Mouse (Mus musculus): ENCODE results near the gene Gm10778.
"Not testable (repeated sequence)": the region's sequence is repeated elsewhere in the genome, so short reads cannot be mapped to it uniquely, and the experiment has no call there.

Gm10778 gene

DNA sequence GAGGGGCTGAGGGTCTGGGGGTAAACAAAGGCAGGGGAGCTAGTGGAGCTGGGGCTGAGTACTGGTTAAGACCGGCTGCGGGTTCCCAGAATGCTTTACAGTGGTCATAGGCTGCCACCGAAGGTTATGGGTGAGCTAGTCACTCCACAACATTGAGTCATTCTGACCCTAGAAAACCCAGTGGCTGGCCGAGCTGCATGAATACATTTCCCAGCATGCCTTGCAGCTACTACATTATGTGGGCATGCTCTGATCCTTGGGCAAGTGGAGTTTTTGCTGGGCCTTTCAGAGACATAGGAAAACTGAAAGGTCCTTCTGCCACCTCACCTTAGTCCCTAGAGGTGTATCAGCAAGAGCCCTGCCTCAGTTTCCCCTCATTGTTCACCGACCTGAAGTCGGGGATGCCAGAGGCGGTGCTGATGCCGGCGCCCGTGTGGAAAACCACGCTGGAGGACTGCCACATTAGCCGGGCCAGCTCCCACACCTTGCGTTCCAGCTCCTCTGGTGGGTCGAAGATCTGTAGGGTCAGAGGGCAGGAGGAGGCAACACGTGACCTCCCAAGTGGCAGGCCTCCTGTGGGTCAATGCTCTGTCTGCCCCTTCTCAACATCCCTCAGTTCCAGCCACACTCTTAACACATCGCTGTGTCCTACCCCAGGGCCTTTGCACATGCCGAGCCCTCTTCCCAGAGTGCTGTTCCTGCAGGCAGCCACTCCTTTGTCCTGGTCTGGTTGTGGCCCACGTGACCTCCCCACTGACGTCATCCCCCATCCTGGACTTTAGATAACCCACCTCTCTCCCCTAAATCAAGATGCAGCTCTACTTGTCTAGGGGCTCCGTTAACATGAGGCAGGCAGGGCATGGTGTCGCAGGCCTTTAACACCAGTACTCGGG, 22.5 kb upstream of the Gm10778 start:
- in situ Hi-C loops (cut with MboI; ENCODE audit: low pct_unique_long_range_greater_than_20kb in 1 of 2, low sequenced_read_pairs in 2 of 2, unreplicated experiment in 1 of 2), result no loop called here

DNA sequence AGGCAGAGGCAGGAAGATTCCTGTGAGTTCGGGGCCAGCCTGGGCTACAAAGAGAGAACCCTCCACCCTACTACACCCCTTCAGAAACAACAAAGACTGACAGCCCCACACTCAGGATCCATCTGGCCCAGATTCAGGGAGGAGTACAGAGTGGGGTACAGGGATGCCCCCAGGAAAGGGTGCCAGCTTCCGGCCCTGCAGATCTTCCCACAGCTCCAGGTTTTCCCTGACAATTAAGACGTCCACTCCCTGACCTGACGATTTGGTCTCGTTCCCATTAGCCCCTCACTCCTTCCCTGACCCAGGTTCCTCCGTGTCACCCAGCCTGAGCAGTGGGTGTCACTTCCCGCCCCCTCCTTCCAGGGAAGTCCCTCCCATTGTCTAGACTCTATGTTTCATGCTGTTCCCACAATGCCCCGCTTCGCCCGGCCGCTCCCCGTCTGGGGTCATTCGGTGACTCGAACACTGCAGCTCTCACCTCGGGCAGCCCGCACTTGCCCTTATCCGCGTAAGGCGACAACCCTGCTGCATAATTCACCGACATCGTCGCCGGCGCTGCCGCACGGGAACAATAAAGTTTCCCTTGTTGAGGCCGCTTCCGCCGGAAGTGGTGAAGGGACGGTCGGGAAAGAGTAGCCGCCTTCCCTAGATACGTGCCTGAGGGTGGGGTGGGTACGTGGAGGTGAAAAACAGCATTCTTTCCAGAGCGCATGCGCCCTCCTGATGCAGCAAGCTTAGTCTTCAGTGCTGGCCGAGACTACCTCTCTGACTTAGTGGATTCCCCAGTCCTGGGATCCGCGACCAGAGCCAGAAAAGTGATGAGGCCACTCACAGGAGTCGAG, 21.6 kb upstream of the Gm10778 start, which contains the start of gene Sirt6:
TSS of gene Sirt6 (minus strand) at position 804 of the 842 bp plus-strand sequence.
- in situ Hi-C loops (cut with MboI; ENCODE audit: low pct_unique_long_range_greater_than_20kb in 1 of 2, low sequenced_read_pairs in 2 of 2, unreplicated experiment in 1 of 2), result no loop called here

DNA sequence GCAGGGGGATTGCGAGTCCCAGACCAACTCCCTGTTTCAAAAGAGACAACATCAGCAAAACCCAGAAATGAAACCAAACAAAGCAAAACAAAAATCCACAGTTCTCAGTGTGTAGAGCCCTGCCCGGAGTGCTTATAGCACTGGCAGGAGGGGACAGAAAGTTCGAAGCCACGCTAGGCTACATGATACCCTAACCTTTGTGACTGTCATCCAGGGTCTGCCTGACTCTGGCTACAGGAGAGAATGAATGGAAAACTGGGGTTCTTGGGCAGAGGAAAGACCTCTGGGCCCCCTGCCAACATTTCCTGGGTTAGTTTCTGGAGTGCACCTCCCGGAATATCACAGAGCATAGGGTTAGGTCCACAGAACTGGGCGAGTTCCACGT, 21.0 kb upstream of the Gm10778 start:
- in situ Hi-C loops (cut with MboI; ENCODE audit: low pct_unique_long_range_greater_than_20kb in 1 of 2, low sequenced_read_pairs in 2 of 2, unreplicated experiment in 1 of 2), result no loop called here

DNA sequence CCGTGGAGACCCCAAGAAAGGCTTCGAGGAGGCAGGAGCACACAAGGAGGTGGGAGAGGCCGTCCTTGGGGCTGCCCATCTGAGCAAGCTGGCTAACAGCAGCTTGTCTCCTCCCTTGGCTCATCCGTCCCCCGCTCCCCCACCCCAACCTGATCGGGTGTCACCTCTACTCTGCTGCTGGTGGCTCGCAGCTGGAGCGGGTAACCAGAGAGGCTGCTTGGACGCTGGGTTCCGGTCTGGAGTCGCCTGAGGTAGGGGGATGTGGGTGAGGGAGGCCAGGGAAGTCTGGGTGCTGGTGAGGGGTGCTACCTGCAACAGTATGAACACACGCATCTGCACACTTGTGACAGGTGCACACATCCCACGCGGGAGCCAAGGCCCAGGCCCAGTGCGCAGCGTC, 20.5 kb upstream of the Gm10778 start, which contains the start of gene Ankrd24:
TSS of gene Ankrd24 (plus strand) at position 151 of the 400 bp plus-strand sequence.
- in situ Hi-C loops (cut with MboI; ENCODE audit: low pct_unique_long_range_greater_than_20kb in 1 of 2, low sequenced_read_pairs in 2 of 2, unreplicated experiment in 1 of 2), result no loop called here

DNA sequence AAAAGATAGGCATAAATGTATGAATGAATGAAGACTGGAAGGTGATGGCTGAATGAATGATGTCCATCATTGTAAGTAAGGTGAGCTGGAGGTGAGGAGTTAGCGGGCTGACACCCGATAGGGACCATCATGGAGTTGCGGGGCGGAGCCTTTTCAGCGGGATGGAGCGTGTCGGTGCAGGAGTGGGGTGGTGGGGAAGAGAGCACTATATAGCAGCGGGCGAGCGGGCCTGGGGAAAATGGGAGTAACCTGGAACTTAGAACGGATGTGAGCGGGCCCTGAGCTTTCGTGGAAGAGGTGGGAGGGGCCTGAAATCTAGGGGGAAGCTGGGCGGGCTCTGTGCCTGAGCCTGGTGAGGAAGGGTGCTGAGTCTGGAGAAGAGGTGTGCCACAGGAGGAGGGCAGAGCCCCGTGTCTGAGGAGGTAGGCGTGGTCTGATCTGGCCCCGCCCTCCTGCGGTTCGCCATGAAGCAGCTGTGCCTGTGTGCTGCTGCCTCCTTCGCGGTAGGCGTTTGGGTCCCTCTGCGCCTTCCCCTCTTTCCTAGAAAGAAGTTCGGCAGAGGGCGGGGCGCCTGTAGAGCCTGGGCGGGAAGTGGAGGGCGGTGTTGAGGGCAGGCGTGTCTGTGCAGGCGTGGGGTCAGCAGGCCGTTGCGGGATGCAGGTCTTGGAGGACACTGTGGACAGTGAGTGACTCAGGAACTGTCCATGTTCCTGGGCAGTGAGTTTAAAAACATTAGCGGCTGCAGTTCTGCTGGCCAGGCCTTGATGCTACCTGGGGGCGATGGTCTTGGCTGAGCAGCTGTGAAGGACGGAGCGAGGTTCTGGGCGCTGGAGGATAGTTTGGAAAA, 15.4 kb upstream of the Gm10778 start:
- in situ Hi-C loops (cut with MboI; ENCODE audit: low pct_unique_long_range_greater_than_20kb in 1 of 2, low sequenced_read_pairs in 2 of 2, unreplicated experiment in 1 of 2), result no loop called here

DNA sequence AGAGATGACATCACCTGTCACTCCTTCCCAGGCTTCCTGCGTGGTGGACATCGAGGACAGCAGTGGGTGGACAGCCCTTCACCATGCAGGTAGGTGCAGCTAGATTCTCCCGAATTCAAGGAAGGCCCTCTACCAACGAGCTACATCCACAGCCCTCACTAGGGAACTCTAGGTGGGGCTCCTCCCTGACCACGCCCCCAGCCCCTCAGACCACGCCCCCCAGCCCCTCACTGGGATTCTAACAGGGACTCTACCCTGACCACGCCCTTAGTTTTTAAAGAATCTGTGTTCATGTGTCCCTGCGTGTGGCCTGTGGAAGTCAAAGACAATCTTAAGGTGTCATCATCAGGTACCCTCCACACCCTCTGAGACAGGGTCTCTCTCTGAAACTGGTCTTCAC, 12.5 kb upstream of the Gm10778 start:
- in situ Hi-C loops (cut with MboI; ENCODE audit: low pct_unique_long_range_greater_than_20kb in 1 of 2, low sequenced_read_pairs in 2 of 2, unreplicated experiment in 1 of 2), result no loop called here

DNA sequence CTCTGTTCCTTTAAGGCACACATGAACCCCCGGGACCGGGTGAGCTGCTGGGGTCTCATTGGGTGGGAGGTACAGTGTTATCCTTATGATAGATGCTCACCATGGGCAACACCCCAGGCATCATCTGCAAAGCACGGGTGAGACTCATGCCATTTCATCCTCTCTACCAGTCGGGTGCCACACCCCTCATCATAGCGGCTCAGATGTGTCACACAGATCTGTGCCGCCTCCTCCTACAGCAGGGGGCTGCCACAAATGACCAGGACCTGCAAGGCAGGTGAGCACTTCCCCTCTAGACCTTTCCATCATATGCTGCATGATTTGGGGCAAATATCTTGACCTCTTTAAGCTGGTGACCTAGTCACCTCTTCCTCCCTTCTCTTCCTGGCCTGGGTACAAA, 10.8 kb upstream of the Gm10778 start:
- in situ Hi-C loops (cut with MboI; ENCODE audit: low pct_unique_long_range_greater_than_20kb in 1 of 2, low sequenced_read_pairs in 2 of 2, unreplicated experiment in 1 of 2), result no loop called here

DNA sequence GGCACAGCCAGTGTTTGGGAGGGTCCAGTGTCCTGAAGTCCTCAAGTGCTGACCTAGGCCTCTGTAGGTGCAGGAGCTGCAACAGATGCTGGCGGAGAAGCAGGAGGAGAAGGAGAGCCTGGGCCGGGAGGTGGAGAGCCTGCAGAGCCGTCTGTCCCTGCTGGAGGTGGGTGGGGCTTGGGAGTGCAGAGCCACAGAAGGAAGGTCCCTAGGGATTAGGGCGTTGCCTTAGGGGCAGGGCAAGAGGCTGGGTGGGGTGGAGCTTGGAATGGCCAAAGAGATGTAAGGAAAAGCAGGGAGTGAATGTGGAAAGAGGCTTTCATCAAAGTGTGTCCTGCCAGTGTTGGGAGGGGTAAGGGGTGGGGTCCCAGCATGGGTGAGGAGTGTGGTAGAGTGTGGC, 8.0 kb upstream of the Gm10778 start:
- in situ Hi-C loops (cut with MboI; ENCODE audit: low pct_unique_long_range_greater_than_20kb in 1 of 2, low sequenced_read_pairs in 2 of 2, unreplicated experiment in 1 of 2), result not testable (repeated sequence)

DNA sequence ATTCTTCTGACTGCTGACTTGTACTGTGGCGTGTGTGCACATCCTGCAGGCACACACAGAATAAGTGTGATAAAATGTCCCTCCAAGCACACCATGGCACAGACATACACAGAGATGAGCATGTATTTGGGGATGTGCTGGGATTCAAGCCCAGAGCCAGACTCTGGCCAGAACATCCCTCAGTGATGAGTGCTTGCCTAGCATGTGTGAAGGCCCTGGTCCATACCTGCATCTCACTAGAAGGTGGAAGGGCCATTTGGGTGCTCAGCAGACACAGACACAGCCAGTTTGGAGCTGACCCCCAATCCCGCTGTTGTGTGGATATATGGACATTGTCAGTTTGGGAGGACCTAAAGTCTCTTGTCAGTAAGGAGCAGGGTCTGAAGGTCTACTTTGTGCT, 7.3 kb upstream of the Gm10778 start:
- in situ Hi-C loops (cut with MboI; ENCODE audit: low pct_unique_long_range_greater_than_20kb in 1 of 2, low sequenced_read_pairs in 2 of 2, unreplicated experiment in 1 of 2), result no loop called here

DNA sequence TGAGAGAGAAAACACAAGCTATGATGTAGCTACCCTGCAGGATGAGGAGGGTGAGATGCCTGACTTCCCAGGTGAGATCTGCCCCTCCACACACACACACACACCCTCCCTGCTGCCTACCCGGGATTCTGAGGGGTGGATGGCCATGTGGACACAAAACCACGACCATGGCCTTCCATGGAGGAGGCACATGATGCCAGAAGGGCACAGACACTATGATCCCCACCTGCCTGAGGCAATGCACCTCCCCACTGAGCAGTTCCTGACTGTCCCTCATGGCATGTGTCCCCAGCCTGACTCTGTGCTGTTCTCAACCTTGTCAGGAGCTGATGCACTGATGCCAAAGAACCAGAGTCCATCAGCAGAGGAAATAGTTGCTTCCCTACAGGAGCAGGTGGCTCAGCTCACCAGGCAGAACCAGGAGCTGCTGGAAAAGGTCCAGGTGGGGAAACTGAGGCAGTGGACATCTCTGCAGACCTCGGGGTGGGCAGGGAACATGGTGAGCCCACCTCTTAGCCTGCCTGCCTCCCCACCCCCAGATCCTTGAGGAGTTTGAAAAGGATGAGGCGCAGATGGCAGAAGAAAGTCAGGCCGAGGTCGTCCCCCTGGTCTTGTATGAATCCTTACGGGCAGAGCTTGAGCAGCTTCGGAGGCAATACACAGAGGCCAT, 6.7 kb upstream of the Gm10778 start:
- in situ Hi-C loops (cut with MboI; ENCODE audit: low pct_unique_long_range_greater_than_20kb in 1 of 2, low sequenced_read_pairs in 2 of 2, unreplicated experiment in 1 of 2), result no loop called here

DNA sequence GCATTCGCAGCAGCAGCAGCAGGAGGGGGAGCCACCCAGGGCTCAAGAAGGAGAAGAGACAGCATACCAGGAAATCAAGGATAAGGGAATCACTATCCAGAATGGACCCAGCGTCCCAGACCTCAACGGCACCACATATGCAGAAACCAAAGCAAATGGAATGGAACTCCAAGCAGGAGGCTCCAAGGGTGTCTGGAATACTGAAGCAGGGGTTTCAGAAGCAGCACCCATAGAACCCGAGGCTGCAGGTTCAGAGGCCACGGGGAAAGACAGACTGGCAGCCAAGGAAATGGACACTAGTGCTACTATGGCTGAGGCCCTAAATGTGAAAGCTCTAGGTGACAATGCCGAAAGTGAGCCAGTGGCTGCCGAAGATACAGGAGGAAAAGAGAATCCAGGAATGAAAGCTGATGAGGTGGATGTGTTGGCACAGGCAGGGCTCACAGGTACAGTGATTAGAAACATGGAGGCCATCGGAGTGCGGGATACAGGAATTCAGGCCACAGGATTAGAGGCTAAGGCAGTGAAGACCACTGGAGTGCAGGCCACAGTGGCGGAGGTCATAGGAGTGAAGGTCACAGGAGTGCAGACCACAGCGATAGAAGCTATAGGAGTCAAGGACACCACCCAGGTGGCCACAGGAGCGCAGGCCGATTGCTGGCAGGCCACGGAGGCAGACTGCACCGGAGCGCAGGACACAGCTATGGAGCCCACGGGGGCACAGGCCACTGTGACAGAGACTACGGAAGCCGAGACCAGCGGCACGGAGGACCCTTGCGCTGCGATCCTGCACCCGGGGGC, 6.0 kb upstream of the Gm10778 start:
- in situ Hi-C loops (cut with MboI; ENCODE audit: low pct_unique_long_range_greater_than_20kb in 1 of 2, low sequenced_read_pairs in 2 of 2, unreplicated experiment in 1 of 2), result no loop called here

DNA sequence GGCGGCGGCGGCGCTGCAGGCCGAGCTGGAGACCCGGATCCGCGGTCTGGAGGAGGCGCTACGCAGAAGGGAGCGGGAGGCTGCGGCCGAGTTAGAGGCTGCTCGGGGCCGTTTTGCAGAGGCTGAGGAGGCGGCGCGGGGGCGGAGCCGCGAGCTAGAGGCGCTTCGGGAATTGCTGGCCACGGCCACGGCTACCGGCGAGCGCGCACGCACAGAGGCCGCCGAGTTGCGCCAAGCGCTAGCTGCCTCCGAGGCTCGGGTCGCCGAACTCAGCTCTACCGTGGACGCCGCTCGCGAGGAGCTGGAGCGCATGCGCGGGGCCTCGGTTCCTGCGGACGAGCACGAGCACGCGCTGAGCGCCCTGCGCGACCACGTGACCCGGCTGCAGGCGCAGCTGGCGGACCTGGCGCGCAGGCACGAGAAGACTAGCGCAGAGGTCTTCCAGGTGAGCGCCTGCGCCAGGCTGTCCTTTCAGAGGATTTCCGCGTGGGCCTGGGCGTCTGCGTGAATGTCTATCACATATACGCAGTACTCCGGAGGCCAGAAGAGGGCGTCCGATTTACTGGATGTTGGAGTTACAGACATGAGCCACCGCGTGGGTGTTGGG, 5.3 kb upstream of the Gm10778 start:
- in situ Hi-C loops (cut with MboI; ENCODE audit: low pct_unique_long_range_greater_than_20kb in 1 of 2, low sequenced_read_pairs in 2 of 2, unreplicated experiment in 1 of 2), result no loop called here

DNA sequence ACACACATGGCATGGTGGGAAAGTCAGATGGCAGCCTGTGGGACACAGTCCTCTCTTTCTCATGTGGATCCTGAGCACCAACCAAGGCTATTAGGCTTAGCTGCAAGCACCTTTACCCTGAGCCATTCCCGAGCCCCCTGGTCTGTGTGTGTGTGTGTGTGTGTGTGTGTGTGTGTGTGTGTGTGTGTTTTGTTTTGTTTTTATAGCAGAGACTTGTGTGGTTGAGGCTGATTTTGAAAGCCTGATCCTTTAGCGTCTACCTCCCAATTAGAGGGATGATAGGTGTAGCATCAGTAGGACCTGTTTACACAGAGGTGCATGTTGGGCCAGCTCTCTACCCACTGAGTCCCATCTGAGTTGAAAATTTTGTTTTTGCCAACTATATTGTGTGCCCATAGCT, 4.7 kb upstream of the Gm10778 start:
- in situ Hi-C loops (cut with MboI; ENCODE audit: low pct_unique_long_range_greater_than_20kb in 1 of 2, low sequenced_read_pairs in 2 of 2, unreplicated experiment in 1 of 2), result no loop called here

DNA sequence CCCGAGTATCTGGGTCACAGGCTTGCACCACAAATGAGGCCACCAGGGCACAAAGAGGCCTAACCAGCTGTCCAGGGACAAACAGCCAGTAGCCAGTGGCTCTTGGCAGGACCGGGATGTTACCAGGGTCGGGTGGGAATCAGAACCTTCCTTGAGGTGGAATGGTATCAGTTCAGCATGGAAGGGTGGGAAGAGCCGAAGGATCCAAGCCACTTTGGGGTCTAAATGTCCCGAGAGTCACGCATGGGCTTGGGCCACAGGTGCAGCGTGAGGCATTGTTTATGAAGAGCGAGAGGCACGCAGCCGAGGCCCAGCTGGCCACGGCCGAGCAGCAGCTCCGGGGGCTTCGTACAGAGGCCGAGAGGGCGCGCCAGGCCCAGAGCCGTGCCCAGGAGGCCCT, 4.1 kb upstream of the Gm10778 start:
- in situ Hi-C loops (cut with MboI; ENCODE audit: low pct_unique_long_range_greater_than_20kb in 1 of 2, low sequenced_read_pairs in 2 of 2, unreplicated experiment in 1 of 2), result no loop called here

DNA sequence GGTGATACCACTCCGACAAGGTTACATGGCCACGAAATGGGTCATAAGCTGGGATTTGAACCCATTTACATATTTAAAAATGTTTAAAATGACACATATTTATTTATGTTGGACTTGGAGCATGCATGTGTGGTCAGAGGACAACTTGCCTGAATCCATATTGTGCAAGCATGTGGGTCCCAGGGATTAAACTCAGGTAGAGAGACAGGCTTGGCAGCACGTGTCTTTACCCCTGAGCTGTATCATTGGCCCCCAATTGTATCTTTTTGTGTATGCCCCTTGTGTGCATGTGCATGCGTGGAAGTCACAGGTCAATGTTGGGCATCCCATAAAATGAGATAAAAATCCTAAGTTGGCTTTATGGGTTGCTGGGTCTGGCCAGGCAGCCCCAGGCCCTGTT, 3.5 kb upstream of the Gm10778 start:
- in situ Hi-C loops (cut with MboI; ENCODE audit: low pct_unique_long_range_greater_than_20kb in 1 of 2, low sequenced_read_pairs in 2 of 2, unreplicated experiment in 1 of 2), result no loop called here

DNA sequence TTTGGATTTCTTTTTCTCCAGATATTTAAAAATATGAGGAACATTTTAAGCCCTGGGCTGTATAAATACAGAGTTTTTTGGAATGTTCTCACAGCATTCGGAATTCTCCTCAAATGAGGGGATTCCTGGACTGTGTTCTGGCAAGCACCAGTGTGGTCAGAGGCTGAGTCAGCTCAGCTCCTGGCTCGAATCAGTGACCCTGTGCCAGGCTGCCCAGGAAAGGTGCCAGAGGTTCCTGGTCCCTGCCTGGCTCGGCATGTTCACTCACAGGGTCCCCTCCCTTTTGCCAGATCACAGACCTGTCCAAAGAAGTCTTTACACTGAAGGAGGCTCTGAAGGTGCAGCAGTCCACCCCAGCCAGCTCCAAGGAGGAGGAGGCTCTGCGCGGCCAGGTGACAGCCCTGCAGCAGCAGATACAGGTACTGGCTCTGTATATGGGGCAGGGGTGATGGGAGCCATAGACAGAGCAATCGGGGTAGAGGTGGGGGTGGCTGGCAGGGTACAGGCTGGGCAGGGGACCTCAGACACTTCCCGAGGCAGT, 2.8 kb upstream of the Gm10778 start:
- in situ Hi-C loops (cut with MboI; ENCODE audit: low pct_unique_long_range_greater_than_20kb in 1 of 2, low sequenced_read_pairs in 2 of 2, unreplicated experiment in 1 of 2), result no loop called here

DNA sequence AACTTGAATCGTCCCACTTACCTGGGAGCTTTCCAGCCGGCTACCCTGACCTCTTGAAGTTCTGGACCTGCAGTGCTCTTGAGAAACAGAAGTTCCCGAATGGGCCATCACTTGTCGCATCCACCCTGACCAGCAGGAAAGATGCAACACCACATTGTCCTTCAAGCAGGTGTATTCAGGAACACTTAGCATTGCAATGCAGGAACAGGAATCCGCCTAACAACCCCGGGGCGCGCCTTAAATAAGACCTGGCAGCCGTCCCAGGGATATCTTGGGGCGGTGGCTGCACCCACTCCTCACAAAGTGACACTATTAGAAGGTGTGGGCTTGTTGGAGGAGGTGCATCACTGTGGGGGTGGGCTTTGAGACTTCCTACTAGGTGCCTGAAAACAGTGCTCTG, 6.3 kb downstream of the Gm10778 start:
- in situ Hi-C loops (cut with MboI; ENCODE audit: low pct_unique_long_range_greater_than_20kb in 1 of 2, low sequenced_read_pairs in 2 of 2, unreplicated experiment in 1 of 2), result no loop called here
